Mouse (Mus musculus): ENCODE measurements around the gene H2-DMb1. TPM values are rescaled to one million over a fixed set of nuclear protein-coding genes. Genes with fewer than 3 reads are reported as not detected.

H2-DMb1 gene
- polyA plus RNA-seq, 1 experiment: 322 TPM

- H3K27me3 ChIP-seq (ENCODE audit: control insufficient read depth, insufficient read depth, low read length): no peaks in the 10 kb centered on the region
- no peak overlapping the region for H3K27ac ChIP-seq (ENCODE audit: insufficient read depth, low read length)
- H3K4me3 ChIP-seq (ENCODE audit: extremely low read depth, insufficient read depth, insufficient read length): no peak overlapping the region
- 44% methylated on average over 6 of the region's 6 CpGs for WGBS
- no peak for DNase-seq (ENCODE audit: low read depth in 1 of 2, low spot score in 2 of 2)
- peaks cover 6% of the 10 kb centered on the region for H3K36me3 ChIP-seq (ENCODE audit: control insufficient read depth, insufficient read depth, low read length)
- no peak for TF ChIP-seq CTCF (IDR thresholded peaks at IDR 0.05; ENCODE audit: extremely low read depth, insufficient read depth, insufficient read length, insufficient replicate concordance)
- no peak for TF ChIP-seq POLR2A (IDR thresholded peaks at IDR 0.05; ENCODE audit: low read depth, low read length)
- H3K4me1 ChIP-seq (ENCODE audit: control insufficient read depth, insufficient read depth, insufficient read length): peaks cover 8% of the 10 kb centered on the region; the same call in 1 of the 2 replicates
These were observed 12.3 kb downstream of the H2-DMb1 start for GRCm38 (mm10) chr17:34165033-34165730.

DNA sequence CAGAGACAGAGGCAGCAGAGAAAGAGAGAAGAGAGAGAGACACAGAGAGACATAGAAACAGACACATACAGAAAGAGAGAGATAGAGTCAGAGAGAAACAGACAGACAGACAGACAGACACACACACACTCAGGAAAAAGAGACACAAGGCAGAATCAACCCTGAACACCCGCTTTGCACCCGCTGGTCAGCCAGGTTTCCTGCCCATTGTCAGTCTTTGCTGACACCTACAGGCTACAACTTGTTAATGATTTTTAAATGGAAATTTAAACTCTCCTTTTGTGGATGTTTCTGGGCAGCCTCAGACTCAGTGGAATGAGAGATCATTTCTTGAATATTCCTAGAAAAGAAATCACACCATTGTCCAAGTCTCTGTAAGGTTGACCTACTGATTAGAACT lies 16.4 kb downstream of the H2-DMb1 start:
- Histone ChIP-seq H3K27me3 (ENCODE audit: control insufficient read depth, insufficient read depth, low read length) (no peaks in the 10 kb centered on the region), H3K27ac (ENCODE audit: insufficient read depth, low read length) (no peak overlapping the region), H3K36me3 (ENCODE audit: control insufficient read depth, insufficient read depth, low read length) (0 out of 2 replicates have a peak, but pooled peaks cover 1% of the 10 kb centered on the region), H3K4me3 (ENCODE audit: extremely low read depth, insufficient read depth, insufficient read length) (no peak overlapping the region), H3K4me1 (ENCODE audit: control insufficient read depth, insufficient read depth, insufficient read length) (peaks cover 12% of the 10 kb centered on the region; the same call in 1 of the 2 replicates)
- DNase-seq (ENCODE audit: low read depth in 1 of 2, low spot score in 2 of 2): peak in 1 of 2 experiments; percentile 39
- no peak for TF ChIP-seq POLR2A (IDR thresholded peaks at IDR 0.05; ENCODE audit: low read depth, low read length)
- TF ChIP-seq CTCF (IDR thresholded peaks at IDR 0.05; ENCODE audit: extremely low read depth, insufficient read depth, insufficient read length, insufficient replicate concordance): peak; percentile 68; the same call in 1 of the 2 replicates
- 0% methylated on average over 2 of the region's 2 CpGs for WGBS

DNA sequence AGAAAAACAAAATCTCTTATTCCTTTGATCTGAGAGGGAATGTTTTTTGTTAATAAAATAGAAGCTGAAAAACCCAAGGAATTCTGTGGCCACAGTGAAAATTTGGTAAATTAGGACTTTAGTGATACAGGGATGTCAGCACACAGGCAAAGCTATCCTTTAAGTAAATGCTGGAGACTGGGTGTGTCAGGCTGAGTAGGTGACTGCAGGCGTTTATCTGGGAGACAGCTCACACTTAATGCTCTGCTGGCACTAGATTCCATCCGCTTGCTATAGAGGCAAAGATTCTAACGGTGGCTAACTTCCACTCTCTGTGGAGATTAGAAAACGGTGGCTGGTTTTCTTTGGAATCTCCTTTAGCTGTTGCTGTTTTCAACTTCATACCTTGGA lies 17.6 kb downstream of the H2-DMb1 start:
- Histone ChIP-seq H3K27me3 (ENCODE audit: control insufficient read depth, insufficient read depth, low read length) (no peaks in the 10 kb centered on the region), H3K27ac (ENCODE audit: insufficient read depth, low read length) (no peak overlapping the region), H3K4me3 (ENCODE audit: extremely low read depth, insufficient read depth, insufficient read length) (no peak overlapping the region), H3K4me1 (ENCODE audit: control insufficient read depth, insufficient read depth, insufficient read length) (peaks cover 11% of the 10 kb centered on the region; the same call in 1 of the 2 replicates), H3K36me3 (ENCODE audit: control insufficient read depth, insufficient read depth, low read length) (0 out of 2 replicates have a peak, but pooled peaks cover 1% of the 10 kb centered on the region)
- no peak for DNase-seq (ENCODE audit: low read depth in 1 of 2, low spot score in 2 of 2)
- TF ChIP-seq POLR2A (IDR thresholded peaks at IDR 0.05; ENCODE audit: low read depth, low read length): no peak
- no peak for TF ChIP-seq CTCF (IDR thresholded peaks at IDR 0.05; ENCODE audit: extremely low read depth, insufficient read depth, insufficient read length, insufficient replicate concordance)
- 6% methylated on average over 4 of the region's 4 CpGs for WGBS

GRCm38 (mm10) chr17:34170877-34171498 lies 18.1 kb downstream of the H2-DMb1 start:
- H3K4me1 ChIP-seq (ENCODE audit: control insufficient read depth, insufficient read depth, insufficient read length): peaks cover 11% of the 10 kb centered on the region; the same call in 1 of the 2 replicates
- H3K27ac ChIP-seq (ENCODE audit: insufficient read depth, low read length): peak overlapping the region; percentile 94
- TF ChIP-seq CTCF (IDR thresholded peaks at IDR 0.05; ENCODE audit: extremely low read depth, insufficient read depth, insufficient read length, insufficient replicate concordance) (peak; percentile 83; the same call in 1 of the 2 replicates), POLR2A (IDR thresholded peaks at IDR 0.05; ENCODE audit: low read depth, low read length) (no peak)
- H3K27me3 ChIP-seq (ENCODE audit: control insufficient read depth, insufficient read depth, low read length): no peaks in the 10 kb centered on the region
- WGBS: 1% methylated on average over 13 of the region's 13 CpGs
- 0 out of 2 replicates have a peak, but pooled peaks cover 1% of the 10 kb centered on the region for H3K36me3 ChIP-seq (ENCODE audit: control insufficient read depth, insufficient read depth, low read length)
- DNase-seq (ENCODE audit: low read depth in 1 of 2, low spot score in 2 of 2): peak; percentile 83 to 93
- peak overlapping the region; percentile 35; the same call in 1 of the 2 replicates for H3K4me3 ChIP-seq (ENCODE audit: extremely low read depth, insufficient read depth, insufficient read length)

GRCm38 (mm10) chr17:34172528-34172927 lies 19.7 kb downstream of the H2-DMb1 start:
- DNase-seq (ENCODE audit: low read depth in 1 of 2, low spot score in 2 of 2): no peak
- WGBS: 96% methylated on average over 5 of the region's 5 CpGs
- TF ChIP-seq POLR2A (IDR thresholded peaks at IDR 0.05; ENCODE audit: low read depth, low read length) (no peak), CTCF (IDR thresholded peaks at IDR 0.05; ENCODE audit: extremely low read depth, insufficient read depth, insufficient read length, insufficient replicate concordance) (no peak)
- 0 out of 2 replicates have a peak, but pooled peaks cover 1% of the 10 kb centered on the region for H3K36me3 ChIP-seq (ENCODE audit: control insufficient read depth, insufficient read depth, low read length)
- peaks cover 11% of the 10 kb centered on the region; the same call in 1 of the 2 replicates for H3K4me1 ChIP-seq (ENCODE audit: control insufficient read depth, insufficient read depth, insufficient read length)
- H3K4me3 ChIP-seq (ENCODE audit: extremely low read depth, insufficient read depth, insufficient read length): no peak overlapping the region
- 0 out of 2 replicates have a peak overlapping the region, but pooled peaks have one; percentile 94 for H3K27ac ChIP-seq (ENCODE audit: insufficient read depth, low read length)
- no peaks in the 10 kb centered on the region for H3K27me3 ChIP-seq (ENCODE audit: control insufficient read depth, insufficient read depth, low read length)

- H3K27ac ChIP-seq (ENCODE audit: insufficient read depth, low read length): peak overlapping the region; percentile 76
- H3K4me3 ChIP-seq (ENCODE audit: extremely low read depth, insufficient read depth, insufficient read length): peak overlapping the region; percentile 24; the same call in 1 of the 2 replicates
- H3K27me3 ChIP-seq (ENCODE audit: control insufficient read depth, insufficient read depth, low read length): no peaks in the 10 kb centered on the region
- WGBS: 24% methylated on average over 1 of the region's 1 CpGs
- H3K4me1 ChIP-seq (ENCODE audit: control insufficient read depth, insufficient read depth, insufficient read length): peaks cover 11% of the 10 kb centered on the region; the same call in 1 of the 2 replicates
- H3K36me3 ChIP-seq (ENCODE audit: control insufficient read depth, insufficient read depth, low read length): 0 out of 2 replicates have a peak, but pooled peaks cover 1% of the 10 kb centered on the region
- DNase-seq (ENCODE audit: low read depth in 1 of 2, low spot score in 2 of 2): peak in 1 of 2 experiments; percentile 41
- no peak for TF ChIP-seq CTCF (IDR thresholded peaks at IDR 0.05; ENCODE audit: extremely low read depth, insufficient read depth, insufficient read length, insufficient replicate concordance)
- no peak for TF ChIP-seq POLR2A (IDR thresholded peaks at IDR 0.05; ENCODE audit: low read depth, low read length)
These were observed 21.2 kb downstream of the H2-DMb1 start for GRCm38 (mm10) chr17:34174075-34174474.
